Mouse (Mus musculus) thymus, adult 2 months (tissue): ENCODE data around the gene Gm21818. TPM values are rescaled to one million over a fixed set of nuclear protein-coding genes. Genes with fewer than 3 reads are reported as not detected.
"Not testable (repeated sequence)": the region's sequence is repeated elsewhere in the genome, so short reads cannot be mapped to it uniquely, and the experiment has no call there.

Source experiments
- DNase-seq: peaks from one replicate; pipeline ENCODE4 v3.0.0; 2021
- H3K27ac ChIP-seq: fragments of 200-500 bp; 2 replicates; pipeline ENCODE4 v1.5.1; 2012; ENCODE audit warnings: low read length, control low read depth; ENCODE audit not compliant: control insufficient read depth, insufficient read depth
- H3K27me3 ChIP-seq: fragments of 200-500 bp; 2 replicates; pipeline ENCODE4 v1.6.1; 2012; ENCODE audit warnings: mild to moderate bottlenecking, low read length, moderate library complexity, mixed read lengths; ENCODE audit not compliant: control insufficient read depth, insufficient read depth
- H3K36me3 ChIP-seq: fragments of 200-500 bp; 2 replicates; pipeline ENCODE4 v1.6.1; 2012; ENCODE audit warnings: mild to moderate bottlenecking, low read length, moderate library complexity; ENCODE audit not compliant: control insufficient read depth, insufficient read depth
- H3K4me1 ChIP-seq: fragments of 200-500 bp; replicated peaks from 2 replicates; pipeline ENCODE4 v1.6.1; 2012; ENCODE audit warnings: low read length; ENCODE audit not compliant: control insufficient read depth, insufficient read depth
- H3K4me3 ChIP-seq: fragments of 200-500 bp; 2 replicates; pipeline ENCODE4 v1.5.1; 2012; ENCODE audit warnings: mild to moderate bottlenecking, low read length, control low read depth, moderate library complexity; ENCODE audit not compliant: control insufficient read depth, insufficient read depth
- WGBS: fragments of 180-500 bp; shearing (Covaris S2); methylation state at CpG from one replicate; pipeline ENCODE4 v1.1.7; 2018; 5-methylcytosine and 5-hydroxymethylcytosine counted together
- polyA plus RNA-seq: library from polyadenylated mRNA; depleted of rRNA; stranded (reverse); fragments of >200 nt; gene quantifications from 2 replicates; pipeline ENCODE4 v1.2.3, GENCODE M21; 2012; rRNA removed

Gm21818 gene
- not detected in 2 replicates for polyA plus RNA-seq

GRCm38 (mm10) chr13:120172133-120172532 is at the start of gene Gm21818:
Gene Gm21818, plus strand, starts transcription at chr13:120172433.
- H3K27me3 ChIP-seq, DNase-seq, H3K4me3 ChIP-seq, H3K27ac ChIP-seq, H3K36me3 ChIP-seq, H3K4me1 ChIP-seq: not testable (repeated sequence)
- WGBS = 93% methylated on average over 4 of the region's 4 CpGs

DNA sequence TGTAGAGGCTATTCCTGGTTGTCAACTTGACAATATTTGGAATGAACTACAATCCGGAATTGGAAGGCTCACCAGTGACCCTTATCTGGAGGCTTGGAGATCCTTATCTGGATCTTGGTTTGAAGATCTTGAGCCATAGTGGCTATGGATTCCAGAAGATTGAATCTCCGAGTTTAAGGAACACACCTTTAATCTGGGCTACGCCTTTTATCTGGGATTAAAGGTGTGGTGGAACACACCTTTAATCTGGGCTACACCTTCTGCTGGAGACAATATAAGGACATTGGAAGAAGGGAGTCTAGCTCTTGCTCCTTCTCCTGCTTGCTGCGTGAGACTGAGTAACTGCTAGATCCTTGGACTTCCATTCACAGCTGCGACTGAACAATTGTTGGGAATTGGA is 32.3 kb upstream of the Gm21818 start, which contains the start of gene Gm20767:
Gm20767 (plus strand) TSS at position 301 of the 400 bp plus-strand sequence.
- H3K36me3 ChIP-seq, DNase-seq, H3K27me3 ChIP-seq, H3K4me1 ChIP-seq, H3K27ac ChIP-seq, H3K4me3 ChIP-seq: not testable (repeated sequence)
- 100% methylated on average over 2 of the region's 5 CpGs for WGBS

GRCm38 (mm10) chr13:120142348-120142747 is 29.9 kb upstream of the Gm21818 start:
- not testable (repeated sequence) for H3K4me3 ChIP-seq, H3K4me1 ChIP-seq, H3K27me3 ChIP-seq, H3K36me3 ChIP-seq, H3K27ac ChIP-seq, DNase-seq
- 76% methylated on average over 2 of the region's 3 CpGs for WGBS

- not testable (repeated sequence) for H3K4me3 ChIP-seq, H3K36me3 ChIP-seq, H3K27ac ChIP-seq, H3K4me1 ChIP-seq, DNase-seq, H3K27me3 ChIP-seq
- WGBS = 7% methylated on average over 3 of the region's 4 CpGs
These were observed 22.4 kb upstream of the Gm21818 start for GRCm38 (mm10) chr13:120149660-120150407.

DNA sequence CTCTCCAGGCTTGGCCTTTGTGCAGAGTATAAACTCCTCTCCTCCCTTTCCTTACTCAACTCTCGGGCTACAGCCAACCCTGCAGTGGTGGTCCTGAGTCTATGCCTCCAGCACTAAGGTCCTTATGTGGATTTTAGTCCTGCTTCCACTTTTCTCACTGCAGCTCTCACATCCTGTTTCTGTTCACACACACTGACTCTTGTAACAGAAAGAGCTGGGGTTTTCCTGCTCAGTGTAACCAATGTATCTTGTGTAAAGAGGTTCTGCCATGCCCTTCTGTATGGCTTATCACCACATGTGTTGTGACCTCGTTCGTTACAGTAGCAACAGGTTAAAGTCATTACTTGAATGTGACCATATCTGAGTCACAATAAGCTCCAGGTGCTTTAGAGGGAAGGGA is 21.6 kb upstream of the Gm21818 start:
- not testable (repeated sequence) for H3K27ac ChIP-seq, DNase-seq
- 32% methylated on average over 3 of the region's 3 CpGs for WGBS

GRCm38 (mm10) chr13:120168301-120168700 is 3.9 kb upstream of the Gm21818 start:
- not testable (repeated sequence) for DNase-seq, H3K4me3 ChIP-seq, H3K27me3 ChIP-seq, H3K36me3 ChIP-seq, H3K27ac ChIP-seq, H3K4me1 ChIP-seq
- 63% methylated on average over 5 of the region's 5 CpGs for WGBS

More for the DNA sequence above, 21.6 kb upstream of the Gm21818 start:
- not testable (repeated sequence) for H3K36me3 ChIP-seq, H3K27me3 ChIP-seq, H3K4me1 ChIP-seq, H3K4me3 ChIP-seq

- not testable (repeated sequence) for DNase-seq, H3K27ac ChIP-seq, H3K36me3 ChIP-seq, H3K4me1 ChIP-seq, H3K4me3 ChIP-seq, H3K27me3 ChIP-seq
- 27% methylated on average over 7 of the region's 8 CpGs for WGBS
These were observed 24.1 kb downstream of the Gm21818 start for GRCm38 (mm10) chr13:120196189-120196821.

DNA sequence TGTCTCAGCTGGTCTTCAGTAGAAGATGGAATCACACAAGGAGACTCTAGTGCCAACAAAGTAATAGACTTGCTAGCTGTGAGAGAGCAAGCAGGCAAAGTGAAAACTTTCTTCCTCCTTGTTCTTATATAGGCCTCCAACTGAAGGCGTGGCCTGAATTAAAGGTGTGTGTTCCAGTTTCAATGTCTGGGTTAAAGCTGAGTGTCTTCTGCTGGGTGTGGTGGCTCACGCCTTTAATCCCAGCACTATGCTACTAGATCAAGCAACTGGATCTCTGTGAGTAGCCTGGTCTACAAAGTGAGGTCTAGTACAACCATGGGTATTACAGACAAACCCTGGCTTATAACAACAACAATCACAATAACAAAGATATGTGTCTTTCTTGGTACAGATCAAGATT is 43.6 kb downstream of the Gm21818 start, which contains the start of gene Gm21762:
Gm21762 (minus strand) TSS at position 101 of the 400 bp plus-strand sequence.
- not testable (repeated sequence) for DNase-seq, H3K4me1 ChIP-seq, H3K4me3 ChIP-seq, H3K27me3 ChIP-seq, H3K27ac ChIP-seq, H3K36me3 ChIP-seq
- whole genome bisulfite sequencing = no CpG with 5 or more reads among the region's 2 CpGs

DNA sequence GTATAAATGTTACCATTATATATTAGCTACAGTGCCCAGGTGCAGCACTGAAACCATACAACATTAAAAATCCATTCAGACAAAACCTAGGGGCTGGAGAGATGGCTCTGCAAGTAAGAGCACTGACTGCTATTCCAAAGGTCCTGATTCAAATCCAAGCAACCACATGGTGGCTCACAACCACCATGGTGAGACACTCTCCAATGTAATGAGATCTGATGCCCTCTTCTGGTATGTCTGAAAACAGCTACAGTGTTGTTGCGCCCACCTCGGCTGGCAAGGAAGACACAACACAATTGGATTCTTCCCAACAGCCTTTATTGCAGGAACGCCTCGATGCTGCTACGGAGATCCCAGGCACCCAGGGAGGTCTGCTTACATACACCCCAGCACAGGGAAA is 48.7 kb downstream of the Gm21818 start:
- WGBS = 93% methylated on average over 5 of the region's 5 CpGs
- DNase-seq, H3K27ac ChIP-seq, H3K27me3 ChIP-seq, H3K4me3 ChIP-seq, H3K4me1 ChIP-seq, H3K36me3 ChIP-seq: not testable (repeated sequence)

GRCm38 (mm10) chr13:120223012-120223659 is 50.9 kb downstream of the Gm21818 start:
- H3K27ac ChIP-seq, H3K36me3 ChIP-seq, H3K27me3 ChIP-seq, H3K4me3 ChIP-seq, DNase-seq, H3K4me1 ChIP-seq: not testable (repeated sequence)
- 98% methylated on average over 16 of the region's 25 CpGs for WGBS
